Mouse (Mus musculus) right cerebral cortex, postnatal 25 days (tissue): Measurements from ENCODE around the gene Ipcef1.

ENCODE experiments used
- DNase-seq: peaks from one replicate; pipeline ENCODE4 v3.0.0; 2022

The Ipcef1 gene

GRCm38 (mm10) chr10:7052315-7053017 lies at the start of gene Ipcef1:
Gene Ipcef1, minus strand, starts transcription at chr10:7052478.
- no peak for DNase-seq

- DNase-seq, result no peak
Measured at GRCm38 (mm10) chr10:7077971-7078370, 25.7 kb upstream of the Ipcef1 start.

- no peak for DNase-seq
Measured at GRCm38 (mm10) chr10:7077389-7077808, 25.1 kb upstream of the Ipcef1 start.

GRCm38 (mm10) chr10:7076662-7077211 lies 24.5 kb upstream of the Ipcef1 start:
- DNase-seq, result no peak

- DNase-seq, result peak; percentile 83
Measured at GRCm38 (mm10) chr10:7076201-7076600, 23.9 kb upstream of the Ipcef1 start.

- DNase-seq, result no peak
Measured at GRCm38 (mm10) chr10:7075661-7076060, 23.4 kb upstream of the Ipcef1 start.

GRCm38 (mm10) chr10:7074231-7074630 lies 22.0 kb upstream of the Ipcef1 start:
- DNase-seq, result no peak

GRCm38 (mm10) chr10:7070924-7071323 lies 18.6 kb upstream of the Ipcef1 start:
- DNase-seq, result no peak

GRCm38 (mm10) chr10:7070100-7070835 lies 18.0 kb upstream of the Ipcef1 start:
- DNase-seq, result no peak

- no peak for DNase-seq
Measured at GRCm38 (mm10) chr10:7069090-7069489, 16.8 kb upstream of the Ipcef1 start.

GRCm38 (mm10) chr10:7068608-7069007 lies 16.3 kb upstream of the Ipcef1 start:
- no peak for DNase-seq

GRCm38 (mm10) chr10:7063752-7064457 lies 11.6 kb upstream of the Ipcef1 start:
- peak; percentile 20 for DNase-seq

GRCm38 (mm10) chr10:7062993-7063392 lies 10.7 kb upstream of the Ipcef1 start:
- no peak for DNase-seq

GRCm38 (mm10) chr10:7060326-7060725 lies 8.0 kb upstream of the Ipcef1 start:
- no peak for DNase-seq

- no peak for DNase-seq
Measured at GRCm38 (mm10) chr10:7057546-7057945, 5.3 kb upstream of the Ipcef1 start.

- no peak for DNase-seq
Measured at GRCm38 (mm10) chr10:7054560-7055205, 2.4 kb upstream of the Ipcef1 start.

- no peak for DNase-seq
Measured at GRCm38 (mm10) chr10:7049901-7050300, 2.4 kb downstream of the Ipcef1 start.

GRCm38 (mm10) chr10:7047919-7048291 lies 4.4 kb downstream of the Ipcef1 start:
- no peak for DNase-seq

- DNase-seq, result no peak
Measured at GRCm38 (mm10) chr10:7047288-7047918, 4.9 kb downstream of the Ipcef1 start.

GRCm38 (mm10) chr10:7043896-7044295 lies 8.4 kb downstream of the Ipcef1 start:
- no peak for DNase-seq

GRCm38 (mm10) chr10:7041032-7041431 lies 11.2 kb downstream of the Ipcef1 start:
- no peak for DNase-seq

- DNase-seq, result no peak
Measured at GRCm38 (mm10) chr10:7037194-7037593, 15.1 kb downstream of the Ipcef1 start.
